Mouse (Mus musculus) olfactory bulb, adult 2 months (tissue): Measurements from ENCODE around the gene Nolc1.

Experiments used
- CTCF ChIP-seq: fragments of 200-500 bp; IDR thresholded peaks from 2 replicates; pipeline ENCODE4 v1.5.1; 2012; ENCODE audit warnings: low read depth, mild to moderate bottlenecking, low read length, moderate library complexity; ENCODE audit not compliant: insufficient read depth
- POLR2A ChIP-seq: fragments of 200-500 bp; IDR thresholded peaks from 2 replicates; pipeline ENCODE4 v1.6.1; 2012; ENCODE audit warnings: mild to moderate bottlenecking, low read depth, low read length, moderate library complexity; ENCODE audit not compliant: insufficient read depth

DNA sequence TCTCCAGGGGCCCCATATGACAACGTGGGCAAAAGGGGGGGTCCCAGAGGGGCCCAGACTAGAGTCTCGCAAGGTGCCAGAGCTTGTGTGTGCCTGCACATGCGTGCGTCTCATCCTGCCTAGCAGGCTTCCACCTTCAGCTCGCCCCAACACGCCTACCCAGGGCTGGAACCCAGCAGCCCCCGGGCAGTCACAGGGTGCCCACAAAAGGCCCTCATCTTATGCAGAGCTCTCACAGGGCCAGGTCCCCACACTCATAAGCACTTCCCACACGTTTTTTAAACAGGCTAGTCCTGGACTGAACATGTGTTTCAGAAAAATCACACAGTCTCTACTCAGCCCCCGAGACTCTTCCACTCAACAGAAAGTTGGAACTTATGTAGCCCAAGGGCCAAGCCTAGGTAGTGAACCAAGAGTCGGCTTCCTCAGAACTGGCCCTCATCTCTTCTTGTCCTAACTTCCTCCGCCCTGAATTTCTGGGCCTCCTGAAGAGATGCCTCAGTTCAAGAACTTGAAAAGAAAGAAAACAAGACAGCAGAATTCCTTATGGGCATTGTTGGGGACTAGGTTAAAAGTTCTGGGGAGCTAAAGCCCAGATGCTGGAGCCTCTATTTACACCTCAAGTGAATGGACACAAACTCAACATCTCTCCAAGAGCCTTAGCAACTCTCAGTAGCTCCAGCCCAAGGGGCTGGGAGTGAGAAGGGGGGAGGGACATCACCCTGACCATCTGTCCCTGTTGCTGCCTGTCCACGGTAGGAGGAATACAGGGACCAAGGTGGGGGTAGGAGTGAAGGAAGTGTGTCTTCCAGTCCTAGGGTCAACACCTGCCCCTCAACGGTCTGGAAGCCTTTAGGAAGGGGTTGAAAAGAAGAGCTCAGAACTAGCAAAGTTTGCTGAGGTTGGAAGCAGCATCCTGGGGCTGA is 37.5 kb upstream of the Nolc1 start:
- TF ChIP-seq POLR2A (no peak), CTCF (no peak)
